Mouse (Mus musculus) stomach, postnatal 0 days (tissue): Measurements from ENCODE around the gene Il10. TPM values are rescaled to one million over a fixed set of nuclear protein-coding genes. Genes with fewer than 3 reads are reported as not detected.

Source experiments
- ATAC-seq: fragments of 200-750 bp; cut with Nextera tagmentation; 2 replicates; pipeline ENCODE4 v1.8.0; 2017; ENCODE audit not compliant: low FRiP score, low TSS enrichment
- DNase-seq: peaks from one replicate; pipeline ENCODE4 v3.0.0-alpha.2; 2016; ENCODE audit warnings: low spot score
- H3K27ac ChIP-seq: fragments of 300-500 bp; sonication (generic); replicated peaks from 2 replicates; pipeline ENCODE4 v1.5.1; 2014; ENCODE audit warnings: mild to moderate bottlenecking, control low read depth
- H3K27me3 ChIP-seq: fragments of 300-500 bp; sonication (generic); 2 replicates; pipeline ENCODE4 v1.6.1; 2014; ENCODE audit warnings: low read length; ENCODE audit not compliant: control insufficient read depth, insufficient read depth
- H3K36me3 ChIP-seq: fragments of 300-500 bp; sonication (generic); 2 replicates; pipeline ENCODE4 v1.6.1; 2014; ENCODE audit warnings: low read length, mixed read lengths; ENCODE audit not compliant: control insufficient read depth, insufficient read depth
- H3K4me1 ChIP-seq: fragments of 300-500 bp; sonication (generic); replicated peaks from 2 replicates; pipeline ENCODE4 v1.6.1; 2014; ENCODE audit warnings: antibody characterized with exemption; ENCODE audit not compliant: control insufficient read depth, insufficient read depth
- H3K4me2 ChIP-seq: fragments of 300-500 bp; sonication (generic); replicated peaks from 2 replicates; pipeline ENCODE4 v1.6.1; 2014; ENCODE audit warnings: low read depth, mild to moderate bottlenecking, control low read depth, moderate library complexity
- H3K4me3 ChIP-seq: fragments of 300-500 bp; sonication (generic); 2 replicates; pipeline ENCODE4 v1.5.1; 2014; ENCODE audit warnings: low read depth, low read length, control low read depth
- H3K9ac ChIP-seq: fragments of 300-500 bp; sonication (generic); 2 replicates; pipeline ENCODE4 v1.6.1; 2014; ENCODE audit warnings: mild to moderate bottlenecking, low read length, control low read depth, mixed read lengths
- H3K9me3 ChIP-seq: fragments of 300-500 bp; sonication (generic); 2 replicates; pipeline ENCODE4 v1.6.1; 2016; ENCODE audit warnings: low read length; ENCODE audit not compliant: control insufficient read depth
- CTCF ChIP-seq: IDR thresholded peaks from 2 replicates; pipeline ENCODE4 v1.5.1; 2016; ENCODE audit warnings: antibody characterized with exemption, low read depth, mild to moderate bottlenecking, moderate library complexity
- EP300 ChIP-seq: optimal IDR thresholded peaks from 2 replicates; pipeline ENCODE3; 2016; ENCODE audit warnings: antibody characterized with exemption
- WGBS: fragments of 180-500 bp; shearing (Covaris S2); extraction: QIAGEN DNeasy Blood & Tissue Kit; methylation state at CpG from one replicate; pipeline ENCODE4 v1.1.7; 2014; 5-methylcytosine and 5-hydroxymethylcytosine counted together
- polyA plus RNA-seq: library from polyadenylated mRNA; unstranded; fragments of >200 nt; fragmentation: Nextera tagmentation; extraction: Ambion mirVana; gene quantifications from 2 replicates; pipeline ENCODE4 v1.2.1, GENCODE M21; 2015

Gene Il10
- polyA plus RNA-seq, 1 experiment from 2014 or later, result not detected

- WGBS, result 89% methylated on average over 5 of the region's 5 CpGs
- TF ChIP-seq CTCF, result no peak
- no peak for TF ChIP-seq EP300
- no peak overlapping the region for H3K4me3 ChIP-seq
- no peak overlapping the region for H3K4me2 ChIP-seq
- no peaks in the 10 kb centered on the region for H3K9me3 ChIP-seq
- no peaks in the 10 kb centered on the region for H3K4me1 ChIP-seq
- no peaks in the 10 kb centered on the region for H3K36me3 ChIP-seq
- no peak overlapping the region for H3K27ac ChIP-seq
- ATAC-seq (no peak), DNase-seq (no peak)
- no peaks in the 10 kb centered on the region for H3K27me3 ChIP-seq
- H3K9ac ChIP-seq, result no peak overlapping the region
Measured at GRCm38 (mm10) chr1:131039479-131039878, 19.8 kb downstream of the Il10 start.

GRCm38 (mm10) chr1:131042263-131042662, 22.6 kb downstream of the Il10 start:
- Histone ChIP-seq H3K4me3 (no peak overlapping the region), H3K4me1 (no peaks in the 10 kb centered on the region), H3K36me3 (no peaks in the 10 kb centered on the region), H3K4me2 (no peak overlapping the region), H3K27ac (no peak overlapping the region), H3K9ac (no peak overlapping the region), H3K9me3 (no peaks in the 10 kb centered on the region), H3K27me3 (no peaks in the 10 kb centered on the region)
- DNase-seq, result no peak
- TF ChIP-seq EP300, result no peak
- no peak for TF ChIP-seq CTCF
- WGBS, result 75% methylated on average over 2 of the region's 2 CpGs
- no peak for ATAC-seq

- H3K4me3 ChIP-seq, result no peak overlapping the region
- no peaks in the 10 kb centered on the region for H3K27me3 ChIP-seq
- no peak for DNase-seq
- no peak overlapping the region for H3K9ac ChIP-seq
- no peaks in the 10 kb centered on the region for H3K36me3 ChIP-seq
- no peak for ATAC-seq
- no peak overlapping the region for H3K27ac ChIP-seq
- no peaks in the 10 kb centered on the region for H3K4me1 ChIP-seq
- WGBS, result 90% methylated on average over 3 of the region's 3 CpGs
- no peak for TF ChIP-seq EP300
- TF ChIP-seq CTCF, result no peak
- no peaks in the 10 kb centered on the region for H3K9me3 ChIP-seq
- no peak overlapping the region for H3K4me2 ChIP-seq
Measured at GRCm38 (mm10) chr1:131042721-131043120, 23.1 kb downstream of the Il10 start.

- H3K27me3 ChIP-seq, result no peaks in the 10 kb centered on the region
- no peak overlapping the region for H3K4me3 ChIP-seq
- no peak overlapping the region for H3K4me2 ChIP-seq
- DNase-seq (no peak), ATAC-seq (no peak)
- no peaks in the 10 kb centered on the region for H3K9me3 ChIP-seq
- WGBS, result 97% methylated on average over 4 of the region's 4 CpGs
- H3K4me1 ChIP-seq, result no peaks in the 10 kb centered on the region
- no peaks in the 10 kb centered on the region for H3K36me3 ChIP-seq
- H3K27ac ChIP-seq, result no peak overlapping the region
- no peak for TF ChIP-seq EP300
- no peak for TF ChIP-seq CTCF
- no peak overlapping the region for H3K9ac ChIP-seq
Measured at GRCm38 (mm10) chr1:131043636-131044035, 24.0 kb downstream of the Il10 start.

DNA sequence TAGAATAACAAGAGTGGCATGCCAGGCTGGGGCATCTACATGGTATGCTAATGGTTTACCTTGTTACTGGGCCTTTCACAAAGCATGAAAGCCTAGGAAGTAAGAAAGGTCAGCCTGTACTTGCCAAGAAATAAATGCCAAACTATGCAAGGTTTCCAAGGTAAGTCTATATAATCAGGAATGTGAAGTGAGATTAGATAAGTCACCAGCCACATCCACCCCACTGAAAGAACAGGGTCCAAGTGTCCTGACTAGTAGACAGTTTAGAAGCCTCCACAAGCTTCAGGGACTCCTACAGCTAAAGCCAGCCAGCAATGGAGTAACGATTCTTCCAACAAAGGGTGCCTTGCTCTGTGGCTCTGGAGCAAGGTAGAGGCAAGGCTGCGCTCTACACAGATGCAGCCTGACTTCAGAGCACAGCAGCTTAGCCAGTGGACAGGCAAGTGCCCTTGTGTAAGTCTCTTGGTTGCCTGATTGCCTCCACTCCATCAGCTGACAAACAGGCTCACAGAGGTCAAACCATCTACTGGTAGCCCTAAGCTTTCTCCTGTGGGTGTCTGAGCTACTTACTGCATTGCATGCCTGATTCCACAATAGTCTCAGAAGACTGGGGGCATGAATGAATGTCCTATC, 26.2 kb downstream of the Il10 start:
- Histone ChIP-seq H3K4me2 (no peak overlapping the region), H3K27me3 (no peaks in the 10 kb centered on the region), H3K36me3 (no peaks in the 10 kb centered on the region), H3K4me3 (no peak overlapping the region), H3K4me1 (no peaks in the 10 kb centered on the region), H3K9me3 (no peaks in the 10 kb centered on the region), H3K9ac (no peak overlapping the region), H3K27ac (no peak overlapping the region)
- 0 out of 2 replicates have a peak, but pooled peaks have one; percentile 17 for ATAC-seq
- 67% methylated on average over 2 of the region's 2 CpGs for WGBS
- DNase-seq, result no peak
- TF ChIP-seq EP300 (no peak), CTCF (no peak)

- Histone ChIP-seq H3K36me3 (no peaks in the 10 kb centered on the region), H3K4me2 (no peak overlapping the region), H3K9me3 (no peaks in the 10 kb centered on the region), H3K4me3 (no peak overlapping the region), H3K4me1 (no peaks in the 10 kb centered on the region), H3K27me3 (no peaks in the 10 kb centered on the region), H3K9ac (no peak overlapping the region), H3K27ac (no peak overlapping the region)
- ATAC-seq (no peak), DNase-seq (no peak)
- no peak for TF ChIP-seq EP300
- no peak for TF ChIP-seq CTCF
- WGBS, result 85% methylated on average over 10 of the region's 10 CpGs
Measured at GRCm38 (mm10) chr1:131046607-131047006, 27.0 kb downstream of the Il10 start.
